Mouse (Mus musculus) right cerebral cortex, adult 18-20 months (tissue): ENCODE data around the gene Snrnp40.

ENCODE experiments used
- DNase-seq: peaks from one replicate; pipeline ENCODE4 v3.0.0; 2022; ENCODE audit warnings: mixed read lengths

Gene Snrnp40

DNA sequence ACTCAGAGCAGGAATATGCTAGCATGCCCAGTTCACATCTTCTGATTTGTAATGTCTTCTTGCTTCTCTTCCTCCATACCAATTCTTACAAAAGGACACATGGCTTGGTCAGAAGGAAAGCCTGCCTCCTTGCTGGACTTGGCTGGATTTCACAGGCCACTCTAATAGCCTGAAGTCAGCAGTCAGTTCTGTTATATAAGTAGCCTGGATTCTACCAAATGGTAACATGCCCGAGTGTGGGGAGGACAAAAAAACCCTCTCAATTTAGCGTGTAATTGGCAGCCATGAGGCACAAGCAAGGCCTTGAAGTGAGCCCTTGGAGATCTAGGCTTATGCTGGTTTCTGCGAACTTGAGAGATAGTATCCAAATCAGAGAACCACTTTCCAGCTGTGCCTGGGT, 27.3 kb downstream of the Snrnp40 start:
- DNase-seq: no peak

DNA sequence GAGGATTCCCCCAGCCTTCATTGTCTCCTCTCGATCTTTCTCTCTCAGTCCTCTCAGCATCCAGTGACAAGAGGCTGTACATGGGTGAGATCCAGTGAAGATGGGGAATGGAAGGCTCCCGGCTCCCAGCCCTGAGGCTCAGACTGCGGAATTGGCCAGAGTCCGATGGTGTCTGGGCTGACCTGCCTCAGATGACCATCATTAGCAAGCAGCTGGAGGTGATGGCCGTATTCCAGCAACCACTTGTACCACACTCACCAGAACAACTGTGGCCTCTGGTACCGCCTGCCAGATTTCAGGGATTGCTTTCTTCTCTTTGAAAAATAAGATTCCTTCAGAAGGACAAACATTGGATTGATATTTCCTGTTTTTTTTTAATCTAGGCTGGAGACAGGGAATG, 29.6 kb downstream of the Snrnp40 start:
- peak; percentile 20 for DNase-seq

DNA sequence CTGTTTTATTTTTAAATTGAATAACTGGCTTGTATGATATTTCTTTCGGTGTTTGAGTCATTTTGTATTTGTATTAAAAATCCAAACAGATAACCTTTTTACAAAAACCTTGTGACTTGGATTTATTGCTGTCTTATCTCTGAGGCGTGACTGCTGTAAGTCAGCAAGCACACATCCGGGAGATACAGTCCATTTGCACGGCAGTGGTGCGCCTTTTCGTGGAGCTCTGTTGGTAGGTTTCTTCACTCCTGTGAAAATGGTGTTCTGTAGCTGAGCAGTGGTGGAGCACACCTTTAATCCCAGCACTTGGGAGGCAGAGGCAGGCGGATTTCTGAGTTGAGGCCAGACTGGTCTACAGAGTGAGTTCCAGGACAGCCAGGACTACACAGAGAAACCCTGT, 30.0 kb downstream of the Snrnp40 start:
- DNase-seq: no peak

DNA sequence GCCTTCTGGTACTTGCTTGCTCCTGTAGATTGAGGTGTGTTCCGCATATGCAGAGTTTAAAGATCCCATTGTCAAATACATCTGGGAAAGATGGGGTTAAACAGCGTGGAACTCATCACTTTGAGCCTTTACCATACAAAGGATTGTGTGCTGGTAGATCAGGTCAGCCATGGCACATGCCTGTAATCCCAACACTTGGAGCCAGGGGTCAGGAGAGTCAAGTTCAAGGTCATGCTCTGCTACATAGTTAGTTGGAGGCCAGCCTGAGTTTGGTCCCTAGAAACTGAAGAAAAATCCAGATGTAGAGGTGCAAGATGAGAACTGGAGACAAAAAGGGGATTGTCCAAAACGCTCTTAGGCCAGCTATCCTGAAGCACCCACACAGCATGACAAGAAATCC, 31.3 kb downstream of the Snrnp40 start:
- DNase-seq: no peak
